Mouse (Mus musculus): Measurements from ENCODE around the gene Vps13c. TPM values are rescaled to one million over a fixed set of nuclear protein-coding genes. Genes with fewer than 3 reads are reported as not detected.

Gene Vps13c
- polyA plus RNA-seq, 1 experiment from 2014 or later, result 5.2 TPM

DNA sequence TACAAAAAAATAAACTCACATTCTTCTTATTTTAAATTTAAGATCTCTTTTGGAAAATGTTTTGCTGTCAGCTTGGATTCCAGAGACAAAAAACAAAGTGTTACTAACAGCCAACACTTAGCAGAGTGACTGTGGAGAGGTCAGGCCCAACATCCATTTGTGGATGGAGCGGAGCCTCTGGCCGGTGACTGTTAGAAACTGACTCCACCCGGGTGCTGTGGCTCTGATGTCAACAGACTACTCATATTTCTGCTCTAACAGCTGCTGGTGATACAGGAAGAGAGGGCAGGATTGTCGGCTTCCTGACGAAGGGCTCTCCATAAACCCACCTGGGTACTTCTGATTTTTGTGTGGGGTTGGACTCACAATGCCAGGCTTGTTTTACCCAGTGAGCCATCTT, 17.1 kb upstream of the Vps13c start:
- ATAC-seq (ENCODE audit: low read depth) (no peak), DNase-seq (ENCODE audit: low spot score) (peak; percentile 44)
- Histone ChIP-seq H3K36me3 (ENCODE audit: control insufficient read depth, insufficient read depth, low read length) (no peaks in the 10 kb centered on the region), H3K4me2 (ENCODE audit: low read depth, low read length) (no peak overlapping the region), H3K27ac (replicated peaks; ENCODE audit: low read depth, low read length) (no peak overlapping the region), H3K9ac (ENCODE audit: low read depth, low read length) (no peak overlapping the region), H3K9me3 (ENCODE audit: control insufficient read depth, low read length) (0 out of 2 replicates have a peak, but pooled peaks cover 3% of the 10 kb centered on the region), H3K4me1 (ENCODE audit: control insufficient read depth, insufficient read depth, low read length) (peaks cover 5% of the 10 kb centered on the region; the same call in 1 of the 2 replicates), H3K4me3 (ENCODE audit: low read depth, low read length) (no peak overlapping the region), H3K27me3 (replicated peaks; ENCODE audit: control insufficient read depth, insufficient read depth, low read length) (no peaks in the 10 kb centered on the region)
- WGBS, result 34% methylated on average over 5 of the region's 5 CpGs

DNA sequence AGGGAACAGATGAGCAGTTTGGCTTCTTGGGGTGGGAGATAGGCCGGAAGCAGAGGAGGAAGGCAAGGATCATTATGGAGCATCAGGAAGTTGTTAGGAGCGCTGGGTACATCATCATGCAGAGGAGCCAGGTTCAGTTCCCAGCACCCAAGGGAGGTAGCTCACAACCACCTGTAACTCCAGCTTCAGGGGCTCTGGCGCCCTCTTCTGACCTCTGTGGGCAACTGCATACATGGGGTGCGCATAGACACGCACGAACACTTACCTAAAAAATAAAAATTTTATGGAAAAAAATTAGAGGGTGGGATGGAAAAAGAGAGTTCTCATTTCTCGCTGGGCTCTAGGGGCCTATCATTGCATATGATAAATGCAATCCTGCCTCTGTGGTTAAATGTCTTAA, 14.7 kb upstream of the Vps13c start:
- ATAC-seq (ENCODE audit: low read depth) (no peak), DNase-seq (ENCODE audit: low spot score) (no peak)
- H3K4me1 ChIP-seq (ENCODE audit: control insufficient read depth, insufficient read depth, low read length), result no peaks in the 10 kb centered on the region
- H3K9ac ChIP-seq (ENCODE audit: low read depth, low read length), result no peak overlapping the region
- no peak overlapping the region for H3K4me2 ChIP-seq (ENCODE audit: low read depth, low read length)
- H3K4me3 ChIP-seq (ENCODE audit: low read depth, low read length), result no peak overlapping the region
- no peaks in the 10 kb centered on the region for H3K36me3 ChIP-seq (ENCODE audit: control insufficient read depth, insufficient read depth, low read length)
- WGBS, result 74% methylated on average over 7 of the region's 7 CpGs
- peaks cover 18% of the 10 kb centered on the region for H3K27me3 ChIP-seq (replicated peaks; ENCODE audit: control insufficient read depth, insufficient read depth, low read length)
- H3K9me3 ChIP-seq (ENCODE audit: control insufficient read depth, low read length), result 0 out of 2 replicates have a peak, but pooled peaks cover 3% of the 10 kb centered on the region
- no peak overlapping the region for H3K27ac ChIP-seq (replicated peaks; ENCODE audit: low read depth, low read length)

DNA sequence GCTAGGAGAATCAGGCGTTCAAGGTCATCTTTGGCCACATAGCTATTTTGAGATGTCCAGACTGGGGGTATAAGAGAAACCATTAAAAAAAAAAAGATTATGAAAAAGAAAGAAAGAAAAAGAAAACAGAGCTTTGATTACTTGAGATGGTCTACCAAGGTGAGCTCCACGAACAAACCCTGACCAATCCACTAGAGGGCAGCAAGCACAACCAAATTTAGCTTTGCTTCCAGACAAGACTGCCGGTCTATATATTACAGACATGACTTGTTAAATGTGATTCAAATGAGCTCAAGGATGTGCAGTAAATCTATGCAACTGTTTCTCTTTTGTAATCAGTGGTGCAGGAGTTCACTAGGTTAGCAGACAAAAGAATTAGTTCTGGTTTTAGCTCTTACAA, 12.0 kb upstream of the Vps13c start:
- no peak overlapping the region for H3K9ac ChIP-seq (ENCODE audit: low read depth, low read length)
- DNase-seq (ENCODE audit: low spot score) (peak; percentile 69), ATAC-seq (ENCODE audit: low read depth) (no peak)
- 6% methylated on average over 3 of the region's 3 CpGs for WGBS
- no peak overlapping the region for H3K4me3 ChIP-seq (ENCODE audit: low read depth, low read length)
- H3K27me3 ChIP-seq (replicated peaks; ENCODE audit: control insufficient read depth, insufficient read depth, low read length), result peaks cover 38% of the 10 kb centered on the region
- H3K9me3 ChIP-seq (ENCODE audit: control insufficient read depth, low read length), result 0 out of 2 replicates have a peak, but pooled peaks cover 3% of the 10 kb centered on the region
- no peak overlapping the region for H3K27ac ChIP-seq (replicated peaks; ENCODE audit: low read depth, low read length)
- no peaks in the 10 kb centered on the region for H3K36me3 ChIP-seq (ENCODE audit: control insufficient read depth, insufficient read depth, low read length)
- no peak overlapping the region for H3K4me2 ChIP-seq (ENCODE audit: low read depth, low read length)
- H3K4me1 ChIP-seq (ENCODE audit: control insufficient read depth, insufficient read depth, low read length), result peaks cover 5% of the 10 kb centered on the region; the same call in 1 of the 2 replicates

GRCm38 (mm10) chr9:67830411-67831358, 9.5 kb upstream of the Vps13c start:
- peak; percentile 51 for DNase-seq (ENCODE audit: low spot score)
- 5% methylated on average over 38 of the region's 84 CpGs for WGBS
- H3K36me3 ChIP-seq (ENCODE audit: control insufficient read depth, insufficient read depth, low read length), result no peaks in the 10 kb centered on the region
- H3K9me3 ChIP-seq (ENCODE audit: control insufficient read depth, low read length), result no peaks in the 10 kb centered on the region
- H3K9ac ChIP-seq (ENCODE audit: low read depth, low read length), result peak overlapping the region; percentile 63
- H3K4me2 ChIP-seq (ENCODE audit: low read depth, low read length), result peak overlapping the region; percentile 91
- ATAC-seq (ENCODE audit: low read depth), result peak; percentile 92
- H3K4me3 ChIP-seq (ENCODE audit: low read depth, low read length), result peak overlapping the region; percentile 55
- H3K4me1 ChIP-seq (ENCODE audit: control insufficient read depth, insufficient read depth, low read length), result peaks cover 5% of the 10 kb centered on the region; the same call in 1 of the 2 replicates
- peaks cover 38% of the 10 kb centered on the region for H3K27me3 ChIP-seq (replicated peaks; ENCODE audit: control insufficient read depth, insufficient read depth, low read length)
- peak overlapping the region; percentile 6; the same call in 1 of the 2 replicates for H3K27ac ChIP-seq (replicated peaks; ENCODE audit: low read depth, low read length)

GRCm38 (mm10) chr9:67831359-67832045, 8.7 kb upstream of the Vps13c start:
- no peaks in the 10 kb centered on the region for H3K9me3 ChIP-seq (ENCODE audit: control insufficient read depth, low read length)
- H3K27me3 ChIP-seq (replicated peaks; ENCODE audit: control insufficient read depth, insufficient read depth, low read length), result peaks cover 38% of the 10 kb centered on the region
- H3K9ac ChIP-seq (ENCODE audit: low read depth, low read length), result peak overlapping the region; percentile 63
- H3K36me3 ChIP-seq (ENCODE audit: control insufficient read depth, insufficient read depth, low read length), result no peaks in the 10 kb centered on the region
- peak; percentile 38 for DNase-seq (ENCODE audit: low spot score)
- H3K4me2 ChIP-seq (ENCODE audit: low read depth, low read length), result peak overlapping the region; percentile 91
- H3K27ac ChIP-seq (replicated peaks; ENCODE audit: low read depth, low read length), result peak overlapping the region; percentile 6; the same call in 1 of the 2 replicates
- peak overlapping the region; percentile 55 for H3K4me3 ChIP-seq (ENCODE audit: low read depth, low read length)
- H3K4me1 ChIP-seq (ENCODE audit: control insufficient read depth, insufficient read depth, low read length), result peaks cover 5% of the 10 kb centered on the region; the same call in 1 of the 2 replicates
- ATAC-seq (ENCODE audit: low read depth), result peak; percentile 61
- 2% methylated on average over 18 of the region's 57 CpGs for WGBS

GRCm38 (mm10) chr9:67832046-67832605, 8.1 kb upstream of the Vps13c start, which contains the start of gene C2cd4a:
TSS of gene C2cd4a (minus strand) at chr9:67832330.
- H3K27ac ChIP-seq (replicated peaks; ENCODE audit: low read depth, low read length), result peak within 1 kb of the TSS; percentile 6; the same call in 1 of the 2 replicates
- peak within 1 kb of the TSS; percentile 55 for H3K4me3 ChIP-seq (ENCODE audit: low read depth, low read length)
- WGBS, result 2% methylated on average over 20 of the region's 20 CpGs

DNA sequence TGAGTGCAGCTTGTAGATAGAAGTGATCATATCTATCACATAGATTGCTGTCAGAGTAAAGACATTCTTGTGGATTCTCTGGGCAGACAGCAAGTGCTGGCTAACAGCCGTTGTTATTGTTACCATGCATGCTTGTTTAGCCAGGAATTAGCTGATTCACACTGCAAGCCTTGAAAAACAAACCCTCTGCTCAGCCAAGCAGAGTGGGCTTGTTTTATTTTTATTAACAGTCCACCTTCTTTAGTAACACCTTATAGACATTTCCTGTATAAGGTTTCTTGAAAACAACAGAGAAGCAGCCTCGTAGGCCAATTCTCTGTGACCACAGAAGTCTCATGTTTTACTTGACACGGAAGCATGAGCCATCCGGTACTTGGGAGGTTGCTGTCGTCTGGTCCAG, 5.7 kb upstream of the Vps13c start:
- no peak overlapping the region for H3K4me2 ChIP-seq (ENCODE audit: low read depth, low read length)

More at GRCm38 (mm10) chr9:67832046-67832605, 8.1 kb upstream of the Vps13c start, which contains the start of gene C2cd4a:
- Histone ChIP-seq H3K9ac (ENCODE audit: low read depth, low read length) (peak within 1 kb of the TSS; percentile 63), H3K4me2 (ENCODE audit: low read depth, low read length) (peak within 1 kb of the TSS; percentile 91), H3K27me3 (replicated peaks; ENCODE audit: control insufficient read depth, insufficient read depth, low read length) (peaks cover 38% of the 10 kb centered on the region), H3K36me3 (ENCODE audit: control insufficient read depth, insufficient read depth, low read length) (no peaks in the 10 kb centered on the region), H3K9me3 (ENCODE audit: control insufficient read depth, low read length) (no peaks in the 10 kb centered on the region), H3K4me1 (ENCODE audit: control insufficient read depth, insufficient read depth, low read length) (peaks cover 5% of the 10 kb centered on the region; the same call in 1 of the 2 replicates)
- DNase-seq (ENCODE audit: low spot score) (peak; percentile 88), ATAC-seq (ENCODE audit: low read depth) (peak; percentile 39; the same call in 1 of the 2 replicates)

DNA sequence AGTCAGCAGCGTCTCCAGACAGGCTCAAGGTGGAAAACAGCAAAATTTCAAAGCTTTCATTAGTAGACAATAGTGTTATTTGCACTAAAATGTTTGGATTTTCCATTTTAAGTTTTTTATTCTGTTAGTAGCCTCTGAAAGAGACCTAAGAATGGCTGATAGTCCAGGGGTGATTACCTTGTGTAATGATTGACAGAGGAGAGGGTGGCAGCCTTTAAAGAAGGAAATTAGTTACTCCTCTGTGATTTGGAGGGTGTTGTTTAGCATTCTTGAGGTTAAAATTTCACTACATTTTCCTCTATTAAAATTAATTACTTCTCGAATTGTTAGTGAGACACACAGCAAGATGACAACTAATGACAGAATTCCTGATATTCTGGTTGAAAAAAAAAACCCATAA, 2.9 kb upstream of the Vps13c start:
- no peak for ATAC-seq (ENCODE audit: low read depth)

More for the DNA sequence above, 5.7 kb upstream of the Vps13c start:
- no peak overlapping the region for H3K9ac ChIP-seq (ENCODE audit: low read depth, low read length)
- no peak for DNase-seq (ENCODE audit: low spot score)
- H3K4me1 ChIP-seq (ENCODE audit: control insufficient read depth, insufficient read depth, low read length), result peaks cover 5% of the 10 kb centered on the region; the same call in 1 of the 2 replicates
- H3K36me3 ChIP-seq (ENCODE audit: control insufficient read depth, insufficient read depth, low read length), result no peaks in the 10 kb centered on the region
- no peaks in the 10 kb centered on the region for H3K9me3 ChIP-seq (ENCODE audit: control insufficient read depth, low read length)
- H3K27ac ChIP-seq (replicated peaks; ENCODE audit: low read depth, low read length), result no peak overlapping the region
- no peak overlapping the region for H3K4me3 ChIP-seq (ENCODE audit: low read depth, low read length)
- no peak for ATAC-seq (ENCODE audit: low read depth)
- 67% methylated on average over 5 of the region's 5 CpGs for WGBS
- peaks cover 30% of the 10 kb centered on the region for H3K27me3 ChIP-seq (replicated peaks; ENCODE audit: control insufficient read depth, insufficient read depth, low read length)

More for the DNA sequence above, 2.9 kb upstream of the Vps13c start:
- Histone ChIP-seq H3K27me3 (replicated peaks; ENCODE audit: control insufficient read depth, insufficient read depth, low read length) (peaks cover 7% of the 10 kb centered on the region; the same call in 1 of the 2 replicates), H3K4me2 (ENCODE audit: low read depth, low read length) (no peak overlapping the region), H3K4me3 (ENCODE audit: low read depth, low read length) (no peak overlapping the region), H3K9ac (ENCODE audit: low read depth, low read length) (no peak overlapping the region), H3K27ac (replicated peaks; ENCODE audit: low read depth, low read length) (no peak overlapping the region), H3K4me1 (ENCODE audit: control insufficient read depth, insufficient read depth, low read length) (peaks cover 9% of the 10 kb centered on the region), H3K36me3 (ENCODE audit: control insufficient read depth, insufficient read depth, low read length) (no peaks in the 10 kb centered on the region), H3K9me3 (ENCODE audit: control insufficient read depth, low read length) (no peaks in the 10 kb centered on the region)
- WGBS, result 66% methylated on average over 2 of the region's 2 CpGs
- DNase-seq (ENCODE audit: low spot score), result no peak
